Mouse (Mus musculus): ENCODE measurements around the gene Golga7b. TPM values are rescaled to one million over a fixed set of nuclear protein-coding genes. Genes with fewer than 3 reads are reported as not detected.

Gene Golga7b
- total and polyA plus RNA-seq, 2 experiments from 2014 or later, result 0.30 TPM; not detected in 1

- H3K4me1 ChIP-seq (ENCODE audit: control insufficient read depth, insufficient read depth), result no peaks in the 10 kb centered on the region
- no peak for TF ChIP-seq EP300 (IDR thresholded peaks at IDR 0.05; ENCODE audit: low read depth)
- no peak for TF ChIP-seq CTCF (IDR thresholded peaks at IDR 0.05; ENCODE audit: low read depth)
- DNase-seq (ENCODE audit: low spot score), result no peak
- H3K4me3 ChIP-seq (ENCODE audit: low read depth, low read length), result no peak overlapping the region
- H3K4me2 ChIP-seq (ENCODE audit: low read depth, low read length), result no peak overlapping the region
- WGBS, result 43% methylated on average over 18 of the region's 18 CpGs
- peaks cover 16% of the 10 kb centered on the region; the same call in 1 of the 2 replicates for H3K27me3 ChIP-seq (ENCODE audit: control insufficient read depth, insufficient read depth, low read length)
- no peaks in the 10 kb centered on the region for H3K36me3 ChIP-seq (replicated peaks; ENCODE audit: control insufficient read depth, insufficient read depth, low read length)
- H3K27ac ChIP-seq (ENCODE audit: low read depth), result no peak overlapping the region
- no peak for ATAC-seq (ENCODE audit: insufficient read depth, low read depth)
- no peaks in the 10 kb centered on the region for H3K9me3 ChIP-seq (replicated peaks; ENCODE audit: control insufficient read depth, low read length)
- no peak overlapping the region for H3K9ac ChIP-seq (replicated peaks; ENCODE audit: low read depth, low read length)
Observed at GRCm38 (mm10) chr19:42317648-42318425, 70.5 kb downstream of the Golga7b start.

Small RNA genes within 50 kb of the gene (microRNA-seq; reads per million reads assigned to microRNA genes)
- gene Gm26339, result not detected
- gene Mir3085, result not detected

Other genes with a start within 250 kb of the Golga7b start
- gene Ankrd2, start 211.6 kb upstream of the Golga7b start, total RNA-seq (2014; rRNA removed; ENCODE audit: low replicate concordance), result not detected in 2 replicates
- gene Ankrd2, start 211.6 kb upstream of the Golga7b start, polyA plus RNA-seq (2015; fragmentation: Nextera tagmentation; extraction: Ambion mirVana), result 0.14 TPM in 2 replicates
- gene Hoga1, start 202.0 kb upstream of the Golga7b start, total RNA-seq (2014; rRNA removed; ENCODE audit: low replicate concordance), result 1.2 and 1.3 TPM in 2 replicates
- gene Hoga1, start 202.0 kb upstream of the Golga7b start, polyA plus RNA-seq (2015; fragmentation: Nextera tagmentation; extraction: Ambion mirVana), result 1.4 and 1.5 TPM in 2 replicates
- gene 4933411K16Rik, start 195.3 kb upstream of the Golga7b start, total RNA-seq (2014; rRNA removed; ENCODE audit: low replicate concordance), result 0.15 TPM in 1 of 2 replicates, not detected in the other
- gene 4933411K16Rik, start 195.3 kb upstream of the Golga7b start, polyA plus RNA-seq (2015; fragmentation: Nextera tagmentation; extraction: Ambion mirVana), result not detected in 2 replicates
- gene Morn4, start 161.2 kb upstream of the Golga7b start, total RNA-seq (2014; rRNA removed; ENCODE audit: low replicate concordance), result 1.7 and 2.3 TPM in 2 replicates
- 5.2 and 5.7 TPM in 2 replicates for gene Morn4, start 161.2 kb upstream of the Golga7b start, polyA plus RNA-seq (2015; fragmentation: Nextera tagmentation; extraction: Ambion mirVana)
- gene Pi4k2a, start 157.1 kb upstream of the Golga7b start, total RNA-seq (2014; rRNA removed; ENCODE audit: low replicate concordance), result 6.7 and 6.9 TPM in 2 replicates
- gene Pi4k2a, start 157.1 kb upstream of the Golga7b start, polyA plus RNA-seq (2015; fragmentation: Nextera tagmentation; extraction: Ambion mirVana), result 12.6 and 13.4 TPM in 2 replicates
- 39.9 and 52.6 TPM in 2 replicates for gene Avpi1, start 118.5 kb upstream of the Golga7b start, total RNA-seq (2014; rRNA removed; ENCODE audit: low replicate concordance)
- gene Avpi1, start 118.5 kb upstream of the Golga7b start, polyA plus RNA-seq (2015; fragmentation: Nextera tagmentation; extraction: Ambion mirVana), result 43.0 and 46.0 TPM in 2 replicates
- gene Marveld1, start 100.2 kb upstream of the Golga7b start, total RNA-seq (2014; rRNA removed; ENCODE audit: low replicate concordance), result 35.0 and 44.6 TPM in 2 replicates
- 7.2 and 8.6 TPM in 2 replicates for gene Marveld1, start 100.2 kb upstream of the Golga7b start, polyA plus RNA-seq (2015; fragmentation: Nextera tagmentation; extraction: Ambion mirVana)
- 20.4 and 27.2 TPM in 2 replicates for gene Zfyve27, start 83.6 kb upstream of the Golga7b start, total RNA-seq (2014; rRNA removed; ENCODE audit: low replicate concordance)
- gene Zfyve27, start 83.6 kb upstream of the Golga7b start, polyA plus RNA-seq (2015; fragmentation: Nextera tagmentation; extraction: Ambion mirVana), result 16.2 and 18.3 TPM in 2 replicates
- gene Sfrp5, start 45.3 kb upstream of the Golga7b start, total RNA-seq (2014; rRNA removed; ENCODE audit: low replicate concordance), result 2.3 and 4.9 TPM in 2 replicates
- 1.7 and 1.8 TPM in 2 replicates for gene Sfrp5, start 45.3 kb upstream of the Golga7b start, polyA plus RNA-seq (2015; fragmentation: Nextera tagmentation; extraction: Ambion mirVana)
- 0.12 TPM in 1 of 2 replicates, not detected in the other for gene Crtac1, start 184.2 kb downstream of the Golga7b start, total RNA-seq (2014; rRNA removed; ENCODE audit: low replicate concordance)
- gene Crtac1, start 184.2 kb downstream of the Golga7b start, polyA plus RNA-seq (2015; fragmentation: Nextera tagmentation; extraction: Ambion mirVana), result 0.36 and 0.51 TPM in 2 replicates